Comparison of ENCODE assay signal across 26 mouse cellular contexts in genomic region chr10:51769252-51769651, GRCm38 (mm10).
DNase-seq lines count a peak whose midpoint lies in the region; ATAC-seq and TF ChIP-seq lines count a peak whose summit lies in the region.
"Had no signal": no experiment of that assay in that cellular context is flagged by ENCODE, and none has a peak within 500 bp of the region (broad histone marks: within the 10 kb centered on the region; RNA-seq: fewer than 3 reads in every experiment).

No protein-coding gene starts in this region.

- H3K9ac ChIP-seq in intestine, embryonic 15.5 days, result no peak overlapping the region
- no peak overlapping the region for H3K9ac ChIP-seq in intestine, postnatal 0 days (ENCODE audit: low read depth, low read length)
- no peak overlapping the region for H3K9ac ChIP-seq in midbrain, embryonic 11.5 days (ENCODE audit: low read length)
- no peak overlapping the region for H3K9ac ChIP-seq in midbrain, postnatal 0 days (replicated peaks; ENCODE audit: low read length, poor library complexity, severe bottlenecking)
- H3K9ac ChIP-seq: embryonic facial prominence, embryonic 12.5 days; forebrain, embryonic 13.5 days; forebrain, embryonic 15.5 days; forebrain, postnatal 0 days had no signal

- WGBS in intestine, embryonic 15.5 days, result 21% methylated on average over 7 of the region's 7 CpGs
- 10% methylated on average over 7 of the region's 7 CpGs for WGBS in intestine, postnatal 0 days
- 63% methylated on average over 7 of the region's 7 CpGs for WGBS in midbrain, embryonic 11.5 days
- WGBS in midbrain, postnatal 0 days, result 70% methylated on average over 7 of the region's 7 CpGs

- H3K9me3 ChIP-seq in intestine, embryonic 15.5 days, result no peaks in the 10 kb centered on the region
- no peaks in the 10 kb centered on the region for H3K9me3 ChIP-seq in intestine, postnatal 0 days (ENCODE audit: control insufficient read depth)
- H3K9me3 ChIP-seq in midbrain, embryonic 11.5 days (ENCODE audit: control insufficient read depth, low read length), result no peaks in the 10 kb centered on the region
- H3K9me3 ChIP-seq in midbrain, postnatal 0 days (ENCODE audit: low read length), result no peaks in the 10 kb centered on the region
- H3K9me3 ChIP-seq: embryonic facial prominence, embryonic 10.5 days; embryonic facial prominence, embryonic 12.5 days; forebrain, embryonic 13.5 days; forebrain, embryonic 15.5 days; G1E had no signal

- peak; percentile 5 for DNase-seq in embryo, embryonic 10 days (ENCODE audit: low spot score)
- DNase-seq in embryo, embryonic 9.5 days (ENCODE audit: extremely low spot score), result no peak
- peak; percentile 78 for DNase-seq in midbrain, embryonic 11.5 days (ENCODE audit: low spot score, missing footprints)
- DNase-seq in midbrain, postnatal 0 days (ENCODE audit: low spot score), result no peak
- DNase-seq: adrenal gland, adult 8-10 months; adrenal gland, postnatal 14 days; adrenal gland, postnatal 36 days; B cell, adult 2 months; cerebellum, adult 11-12 months; cerebellum, adult 2 months; cerebellum, adult 9-10 months; cerebellum, postnatal 10 days; cerebellum, postnatal 25 days; embryo, embryonic 11 days; forebrain, postnatal 0 days had no signal

- no peak overlapping the region for H3K4me2 ChIP-seq in intestine, embryonic 15.5 days (replicated peaks)
- no peak overlapping the region for H3K4me2 ChIP-seq in intestine, postnatal 0 days (replicated peaks; ENCODE audit: low read depth)
- no peak overlapping the region for H3K4me2 ChIP-seq in midbrain, embryonic 11.5 days
- no peak overlapping the region for H3K4me2 ChIP-seq in midbrain, postnatal 0 days (ENCODE audit: low read depth, low read length, poor library complexity, severe bottlenecking)
- H3K4me2 ChIP-seq: embryonic facial prominence, embryonic 12.5 days; forebrain, embryonic 13.5 days; forebrain, embryonic 15.5 days had no signal

- ATAC-seq in intestine, embryonic 15.5 days, result peak; percentile 61
- ATAC-seq in intestine, postnatal 0 days, result no peak
- no peak for ATAC-seq in midbrain, embryonic 11.5 days (ENCODE audit: low FRiP score)
- no peak for ATAC-seq in midbrain, postnatal 0 days (ENCODE audit: low FRiP score)
- ATAC-seq: activated CD4-positive, CD25-positive, alpha-beta regulatory T cell, adult 4 months; CD4-positive, CD25-positive, alpha-beta regulatory T cell, adult 4 months; forebrain, embryonic 13.5 days; forebrain, embryonic 15.5 days; forebrain, postnatal 0 days; Patski had no signal

- H3K4me1 ChIP-seq in intestine, embryonic 15.5 days (replicated peaks), result no peaks in the 10 kb centered on the region
- H3K4me1 ChIP-seq in intestine, postnatal 0 days (replicated peaks; ENCODE audit: control insufficient read depth, insufficient read depth, low read length), result no peaks in the 10 kb centered on the region
- no peaks in the 10 kb centered on the region for H3K4me1 ChIP-seq in midbrain, embryonic 11.5 days (ENCODE audit: control insufficient read depth, insufficient read depth, low read length)
- no peaks in the 10 kb centered on the region for H3K4me1 ChIP-seq in midbrain, postnatal 0 days (ENCODE audit: insufficient read depth, low read length)
- H3K4me1 ChIP-seq: embryonic facial prominence, embryonic 10.5 days; embryonic facial prominence, embryonic 12.5 days; forebrain, embryonic 13.5 days; forebrain, embryonic 15.5 days had no signal

- H3K27ac ChIP-seq in intestine, embryonic 15.5 days, result no peak overlapping the region
- no peak overlapping the region for H3K27ac ChIP-seq in intestine, postnatal 0 days (ENCODE audit: low read depth, low read length)
- no peak overlapping the region for H3K27ac ChIP-seq in midbrain, embryonic 11.5 days (ENCODE audit: low read depth, low read length)
- no peak overlapping the region for H3K27ac ChIP-seq in midbrain, postnatal 0 days (ENCODE audit: low read depth, low read length)
- H3K27ac ChIP-seq: embryonic facial prominence, embryonic 10.5 days; embryonic facial prominence, embryonic 12.5 days; forebrain, embryonic 13.5 days; forebrain, embryonic 15.5 days had no signal

- H3K4me3 ChIP-seq in intestine, embryonic 15.5 days (replicated peaks), result no peak overlapping the region
- H3K4me3 ChIP-seq in intestine, postnatal 0 days (ENCODE audit: low read depth, low read length), result no peak overlapping the region
- H3K4me3 ChIP-seq in midbrain, embryonic 11.5 days (ENCODE audit: low read depth, low read length), result no peak overlapping the region
- no peak overlapping the region for H3K4me3 ChIP-seq in midbrain, postnatal 0 days (ENCODE audit: low read depth, low read length)
- H3K4me3 ChIP-seq: embryonic facial prominence, embryonic 10.5 days; embryonic facial prominence, embryonic 12.5 days; forebrain, embryonic 13.5 days; forebrain, embryonic 15.5 days had no signal

- H3K27me3 ChIP-seq in intestine, embryonic 15.5 days (replicated peaks), result no peaks in the 10 kb centered on the region
- H3K27me3 ChIP-seq in intestine, postnatal 0 days (replicated peaks; ENCODE audit: control insufficient read depth, insufficient read depth, low read length), result no peaks in the 10 kb centered on the region
- H3K27me3 ChIP-seq in midbrain, embryonic 11.5 days (ENCODE audit: control insufficient read depth, insufficient read depth, low read length), result no peaks in the 10 kb centered on the region
- no peaks in the 10 kb centered on the region for H3K27me3 ChIP-seq in midbrain, postnatal 0 days (ENCODE audit: insufficient read depth, low read length)
- H3K27me3 ChIP-seq: CH12.LX; forebrain, embryonic 13.5 days; forebrain, embryonic 15.5 days had no signal

- H3K36me3 ChIP-seq in intestine, embryonic 15.5 days, result no peaks in the 10 kb centered on the region
- H3K36me3 ChIP-seq in intestine, postnatal 0 days (ENCODE audit: control insufficient read depth, insufficient read depth), result no peaks in the 10 kb centered on the region
- H3K36me3 ChIP-seq in midbrain, embryonic 11.5 days (ENCODE audit: control insufficient read depth, insufficient read depth, low read length), result no peaks in the 10 kb centered on the region
- no peaks in the 10 kb centered on the region for H3K36me3 ChIP-seq in midbrain, postnatal 0 days (ENCODE audit: insufficient read depth, low read length)
- H3K36me3 ChIP-seq: embryonic facial prominence, embryonic 10.5 days; embryonic facial prominence, embryonic 12.5 days; forebrain, embryonic 15.5 days; G1E had no signal

- no peak for TF ChIP-seq CTCF in intestine, postnatal 0 days (IDR thresholded peaks at IDR 0.05; ENCODE audit: low read depth)
- TF ChIP-seq CTCF in midbrain, postnatal 0 days (IDR thresholded peaks at IDR 0.05), result no peak

Comparison
In these comparisons a context has a peak if more than half of its experiments do, and no peak if none do; other contexts are left out.
1. DNase-seq: peak in embryo, embryonic 10 days (single experiment) and midbrain, embryonic 11.5 days (single experiment); none in embryo, embryonic 9.5 days (single experiment) and midbrain, postnatal 0 days (single experiment).